Mouse (Mus musculus) cortical plate, adult 2 months (tissue): Measurements from ENCODE around the gene Dok5. TPM values are rescaled to one million over a fixed set of nuclear protein-coding genes. Genes with fewer than 3 reads are reported as not detected.

Source experiments
- H3K27ac ChIP-seq: fragments of 200-500 bp; 2 replicates; pipeline ENCODE4 v1.5.1; 2012; ENCODE audit warnings: low read length, control low read depth, inconsistent platforms; ENCODE audit not compliant: insufficient read depth
- H3K4me1 ChIP-seq: fragments of 200-500 bp; 2 replicates; pipeline ENCODE4 v1.6.1; 2011; ENCODE audit warnings: low read length; ENCODE audit not compliant: control insufficient read depth, insufficient read depth
- H3K4me3 ChIP-seq: fragments of 200-500 bp; 2 replicates; pipeline ENCODE4 v1.5.1; 2011; ENCODE audit warnings: mild to moderate bottlenecking, low read length, control low read depth; ENCODE audit not compliant: insufficient read depth
- CTCF ChIP-seq: fragments of 200-500 bp; IDR thresholded peaks from 2 replicates; pipeline ENCODE4 v1.5.1; 2011; ENCODE audit warnings: mild to moderate bottlenecking, control low read depth, low read length; ENCODE audit not compliant: insufficient read depth; ENCODE audit errors: extremely low read depth
- POLR2A ChIP-seq: fragments of 200-500 bp; IDR thresholded peaks from 2 replicates; pipeline ENCODE4 v1.6.1; 2011; ENCODE audit warnings: mild to moderate bottlenecking, low read length, control low read depth; ENCODE audit not compliant: insufficient read depth; ENCODE audit errors: extremely low read depth
- polyA plus RNA-seq: library from polyadenylated mRNA; depleted of rRNA; stranded (reverse); fragments of >200 nt; gene quantifications from 2 replicates; pipeline ENCODE4 v1.2.3, GENCODE M21; 2012

Dok5 gene
- polyA plus RNA-seq, 1 experiment, result 32.9 TPM

GRCm38 (mm10) chr2:170780010-170780750, 48.6 kb downstream of the Dok5 start:
- Histone ChIP-seq H3K4me3 (no peak overlapping the region), H3K27ac (no peak overlapping the region)
- TF ChIP-seq CTCF, result no peak
- no peak for TF ChIP-seq POLR2A

DNA sequence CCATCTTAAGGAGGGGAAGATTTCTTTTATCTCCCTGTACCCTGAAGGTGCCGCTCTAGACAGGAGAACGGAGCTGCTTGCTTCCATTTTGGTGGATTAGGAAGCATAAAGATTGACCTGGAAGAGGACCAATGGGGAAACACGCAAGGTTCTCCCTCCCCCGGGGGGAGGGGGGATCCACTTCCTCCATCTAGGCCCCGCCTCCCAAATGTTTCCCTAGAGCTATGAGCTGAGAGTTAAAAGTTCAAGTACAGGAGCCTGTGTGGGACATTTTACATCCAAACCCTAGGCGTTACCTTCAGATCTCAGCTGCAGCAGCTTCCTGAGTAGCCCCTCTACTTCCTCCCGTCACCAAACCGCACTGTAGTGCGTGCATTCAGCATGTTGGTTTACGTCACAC, 56.5 kb downstream of the Dok5 start:
- TF ChIP-seq POLR2A (no peak), CTCF (no peak)

More at GRCm38 (mm10) chr2:170780010-170780750, 48.6 kb downstream of the Dok5 start:
- H3K4me1 ChIP-seq, result peaks cover 5% of the 10 kb centered on the region; the same call in 1 of the 2 replicates

DNA sequence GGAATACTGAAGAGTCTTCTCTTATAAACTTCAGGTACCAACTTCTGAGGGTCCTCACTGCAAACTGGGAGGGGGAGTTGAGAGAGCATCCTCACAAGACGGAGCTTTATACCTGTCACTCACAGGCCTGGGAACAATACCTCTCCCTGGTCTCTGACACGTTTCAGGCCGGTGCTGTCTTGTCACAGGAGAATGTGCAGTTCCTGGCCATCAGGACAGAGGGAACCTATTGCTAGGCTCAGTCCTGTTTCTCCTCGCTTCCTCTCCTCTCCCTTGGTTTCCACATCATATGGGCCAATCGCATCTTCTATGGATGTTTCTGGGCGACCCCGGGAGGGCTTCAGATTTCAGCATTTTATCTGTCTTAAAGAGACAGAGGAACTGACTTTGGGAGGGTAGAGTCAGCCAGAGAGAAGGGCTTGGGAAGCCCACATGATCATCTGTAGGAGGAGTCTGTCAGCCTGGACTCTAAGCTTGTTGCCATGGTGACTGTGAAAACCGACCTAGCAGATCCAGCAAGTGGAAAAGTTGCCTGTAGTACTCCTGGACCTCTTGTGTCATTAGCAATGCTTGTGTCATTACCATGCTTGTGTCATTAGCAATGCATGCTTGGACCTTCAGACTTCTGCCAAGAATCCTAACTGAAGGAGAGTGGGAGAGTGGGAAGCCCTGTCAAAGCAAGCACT, 59.9 kb downstream of the Dok5 start:
- Histone ChIP-seq H3K4me3 (no peak overlapping the region), H3K4me1 (peaks cover 2% of the 10 kb centered on the region; the same call in 1 of the 2 replicates), H3K27ac (no peak overlapping the region)
- no peak for TF ChIP-seq POLR2A
- TF ChIP-seq CTCF, result no peak

More for the DNA sequence above, 56.5 kb downstream of the Dok5 start:
- no peak overlapping the region for H3K4me3 ChIP-seq
- no peak overlapping the region for H3K27ac ChIP-seq
- peaks cover 2% of the 10 kb centered on the region; the same call in 1 of the 2 replicates for H3K4me1 ChIP-seq

DNA sequence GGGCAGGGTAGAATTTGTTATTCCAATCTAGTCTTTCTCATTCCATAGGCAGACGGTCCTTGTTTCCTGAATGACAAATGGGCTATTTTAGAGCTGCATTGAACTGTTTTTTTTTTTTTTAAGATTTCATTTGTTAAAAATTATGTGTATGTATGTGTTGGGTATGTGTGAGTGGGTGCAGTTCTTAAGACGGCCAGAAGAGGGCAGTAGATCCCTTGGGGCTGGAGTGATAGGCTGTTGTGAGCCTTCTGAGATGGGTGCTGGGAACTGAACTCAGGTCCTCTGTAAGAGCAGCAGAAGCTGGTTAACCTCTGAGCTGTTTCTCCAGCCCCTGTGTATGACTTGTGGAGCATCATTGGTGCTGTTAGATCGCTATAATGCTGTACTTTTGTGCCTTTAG, 63.6 kb downstream of the Dok5 start:
- TF ChIP-seq POLR2A (no peak), CTCF (no peak)
- no peak overlapping the region for H3K4me3 ChIP-seq
- no peak overlapping the region for H3K27ac ChIP-seq
- H3K4me1 ChIP-seq, result peaks cover 2% of the 10 kb centered on the region; the same call in 1 of the 2 replicates

GRCm38 (mm10) chr2:170802984-170803383, 71.4 kb downstream of the Dok5 start:
- TF ChIP-seq POLR2A (no peak), CTCF (no peak)
- Histone ChIP-seq H3K27ac (no peak overlapping the region), H3K4me3 (no peak overlapping the region), H3K4me1 (peaks cover 3% of the 10 kb centered on the region; the same call in 1 of the 2 replicates)

- Histone ChIP-seq H3K4me1 (peaks cover 9% of the 10 kb centered on the region), H3K27ac (no peak overlapping the region), H3K4me3 (no peak overlapping the region)
- TF ChIP-seq CTCF, result no peak
- no peak for TF ChIP-seq POLR2A
These were observed 76.1 kb downstream of the Dok5 start for GRCm38 (mm10) chr2:170807555-170808258.

GRCm38 (mm10) chr2:170808259-170808789, 76.7 kb downstream of the Dok5 start:
- Histone ChIP-seq H3K4me3 (no peak overlapping the region), H3K27ac (no peak overlapping the region), H3K4me1 (peaks cover 9% of the 10 kb centered on the region)
- no peak for TF ChIP-seq CTCF
- no peak for TF ChIP-seq POLR2A

- Histone ChIP-seq H3K4me3 (no peak overlapping the region), H3K27ac (no peak overlapping the region), H3K4me1 (peaks cover 9% of the 10 kb centered on the region)
- TF ChIP-seq CTCF (no peak), POLR2A (no peak)
These were observed 79.7 kb downstream of the Dok5 start for GRCm38 (mm10) chr2:170811356-170811755.

GRCm38 (mm10) chr2:170816302-170816701, 84.7 kb downstream of the Dok5 start:
- Histone ChIP-seq H3K4me1 (peaks cover 3% of the 10 kb centered on the region), H3K27ac (no peak overlapping the region), H3K4me3 (no peak overlapping the region)
- TF ChIP-seq POLR2A (no peak), CTCF (no peak)
